Mouse (Mus musculus) urinary bladder, postnatal 25 days (tissue): ENCODE results near the gene Galnt4.

Experiments used
- DNase-seq: peaks from one replicate; pipeline ENCODE4 v3.0.0; 2022; ENCODE audit warnings: low spot score

The Galnt4 gene

GRCm38 (mm10) chr10:99107964-99108363 lies at the start of gene Galnt4:
Gene Galnt4, plus strand, starts transcription at chr10:99108159.
- DNase-seq, result peak; percentile 60

DNA sequence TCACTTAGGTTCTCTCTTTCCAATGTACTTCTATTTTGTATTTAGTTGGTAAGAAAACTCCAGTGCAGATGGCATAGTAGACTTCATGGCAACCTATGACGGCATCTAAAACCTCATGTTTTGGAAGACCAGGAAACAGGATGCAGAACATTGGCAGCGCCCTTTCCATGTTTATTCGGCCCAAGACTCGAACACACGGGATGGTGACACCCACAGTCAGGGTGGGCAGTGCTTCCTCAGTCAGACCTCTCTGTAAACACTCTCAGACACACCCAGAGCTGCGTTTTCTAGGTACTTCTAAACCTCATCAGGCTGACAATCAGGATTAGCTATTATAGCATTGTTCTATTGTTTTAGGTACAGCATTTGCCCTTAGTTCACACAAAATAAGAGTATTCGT lies 47.4 kb upstream of the Galnt4 start:
- no peak for DNase-seq

- no peak for DNase-seq
Measured at GRCm38 (mm10) chr10:99061418-99061817, 46.5 kb upstream of the Galnt4 start.

DNA sequence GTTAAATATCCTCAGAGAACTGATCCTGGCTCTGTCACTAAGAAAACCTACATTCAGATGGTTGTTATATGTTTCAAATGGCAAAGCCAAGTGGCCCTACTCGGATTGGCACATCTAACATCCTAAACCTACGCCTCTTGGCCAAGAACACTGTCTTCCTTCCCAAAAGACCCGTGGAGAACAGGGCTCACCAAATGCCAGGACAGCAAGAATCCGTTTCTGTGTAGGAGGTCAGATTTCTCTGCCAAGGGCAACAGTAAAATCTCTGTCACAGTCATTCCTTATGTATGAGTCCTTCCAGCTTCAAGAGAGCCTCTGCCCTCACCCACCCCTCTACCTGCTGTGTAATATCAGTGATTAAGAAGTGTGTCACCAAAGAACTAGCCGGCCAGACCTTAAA lies 45.4 kb upstream of the Galnt4 start:
- no peak for DNase-seq

DNA sequence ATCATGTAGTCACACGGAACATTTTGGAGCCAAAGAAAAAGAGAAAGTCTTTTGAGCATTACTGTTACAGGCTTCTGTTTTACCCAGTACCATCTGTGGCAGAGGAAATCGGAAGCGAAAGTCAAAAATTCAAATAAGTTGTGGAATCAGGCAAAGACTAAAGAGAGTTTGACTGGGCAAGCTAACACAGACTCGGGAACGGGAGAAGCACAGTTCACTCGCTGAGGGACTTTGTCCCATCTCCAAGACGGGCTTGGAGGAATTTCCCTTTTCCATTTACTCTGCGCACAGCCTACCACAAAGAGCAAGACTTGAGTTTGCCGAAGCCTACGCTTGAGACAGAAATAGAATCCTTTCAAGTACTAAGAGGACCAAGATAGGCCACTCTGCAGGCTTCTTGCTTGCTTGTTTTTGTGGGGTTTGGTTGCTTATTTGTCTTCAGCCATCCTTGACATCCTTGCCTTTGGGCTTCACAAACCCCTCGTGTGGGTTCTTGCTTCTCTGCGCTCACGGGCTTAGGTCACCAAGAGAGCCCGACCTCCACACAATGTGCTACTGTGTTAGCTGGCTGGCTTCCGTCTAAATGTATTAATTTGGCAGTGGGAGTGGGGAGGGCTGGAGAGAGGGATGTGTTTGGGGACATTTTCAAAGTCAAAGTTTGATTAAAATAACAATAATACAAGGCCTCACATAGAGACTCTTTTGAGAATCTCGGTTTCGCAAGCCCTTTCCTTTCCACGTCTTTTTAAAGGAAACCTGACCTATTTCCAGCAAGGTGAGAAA lies 31.7 kb upstream of the Galnt4 start:
- DNase-seq, result no peak

- no peak for DNase-seq
Measured at GRCm38 (mm10) chr10:99078621-99079020, 29.3 kb upstream of the Galnt4 start.

- DNase-seq, result no peak
Measured at GRCm38 (mm10) chr10:99081569-99081990, 26.4 kb upstream of the Galnt4 start.

DNA sequence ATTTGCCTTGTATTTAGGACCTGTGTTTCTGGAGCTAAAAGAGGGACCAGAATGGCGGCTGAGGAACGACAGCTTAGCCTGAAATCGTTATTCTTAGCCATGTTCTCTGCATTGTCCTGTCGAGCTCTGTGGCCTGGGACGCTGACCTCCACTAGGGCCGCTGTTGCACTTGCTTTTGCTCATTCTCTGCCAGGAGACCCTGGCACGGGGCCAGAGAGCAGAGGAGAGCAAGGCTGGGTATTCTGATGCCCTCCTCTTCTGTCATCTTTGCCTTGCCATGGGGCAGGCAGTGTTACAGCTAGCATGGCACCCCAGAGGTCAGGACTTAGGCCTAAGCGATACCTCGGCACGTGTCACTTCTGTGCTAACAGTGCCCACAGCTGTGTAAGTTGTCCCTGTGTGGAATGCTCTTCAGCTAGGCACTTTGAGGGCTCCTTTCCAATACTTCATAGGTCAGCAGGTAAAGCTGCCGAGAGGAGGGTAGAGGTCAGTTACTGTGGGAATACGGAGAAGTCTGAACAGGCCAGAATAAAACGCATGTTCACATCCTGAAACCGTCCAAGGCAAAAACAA lies 24.4 kb upstream of the Galnt4 start:
- no peak for DNase-seq

- DNase-seq, result peak; percentile 94
Measured at GRCm38 (mm10) chr10:99084397-99085239, 23.3 kb upstream of the Galnt4 start.

DNA sequence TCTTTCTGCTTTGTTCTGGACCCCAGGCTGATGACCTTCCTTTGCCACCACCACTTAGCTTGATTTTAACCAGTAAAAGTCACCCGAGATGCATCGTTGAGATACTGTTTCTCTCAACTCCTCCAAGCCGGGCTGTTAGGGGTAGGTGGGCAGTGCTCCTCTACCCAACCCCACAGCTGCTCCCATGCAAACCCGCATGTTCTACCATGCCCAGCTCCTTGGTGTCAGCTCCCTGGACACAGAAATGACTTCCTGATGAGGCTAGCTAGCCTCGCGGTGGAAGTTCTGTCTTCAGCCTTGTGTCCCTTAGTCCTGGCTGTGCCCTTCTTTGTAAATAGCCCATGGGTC lies 22.7 kb upstream of the Galnt4 start:
- no peak for DNase-seq

DNA sequence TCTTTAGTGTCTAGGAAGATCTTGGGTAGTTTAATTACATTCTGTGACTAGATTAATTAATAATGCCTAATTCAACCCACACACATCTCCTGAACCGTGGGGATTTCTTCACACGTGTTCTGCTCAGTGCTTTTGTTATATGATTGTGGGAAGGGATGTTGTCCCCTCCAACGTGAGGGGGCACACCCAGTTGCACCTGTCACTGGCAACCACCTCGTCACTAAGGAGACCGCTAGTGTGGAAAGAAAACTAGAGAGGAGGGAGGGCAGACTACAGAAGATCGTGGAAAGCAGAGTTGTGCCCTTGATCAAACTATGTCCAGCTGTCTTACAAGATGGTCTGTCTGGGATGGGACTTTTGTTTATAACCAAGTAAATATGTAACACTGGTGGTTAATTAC lies 21.9 kb upstream of the Galnt4 start:
- no peak for DNase-seq

- no peak for DNase-seq
Measured at GRCm38 (mm10) chr10:99089906-99090305, 18.1 kb upstream of the Galnt4 start.

DNA sequence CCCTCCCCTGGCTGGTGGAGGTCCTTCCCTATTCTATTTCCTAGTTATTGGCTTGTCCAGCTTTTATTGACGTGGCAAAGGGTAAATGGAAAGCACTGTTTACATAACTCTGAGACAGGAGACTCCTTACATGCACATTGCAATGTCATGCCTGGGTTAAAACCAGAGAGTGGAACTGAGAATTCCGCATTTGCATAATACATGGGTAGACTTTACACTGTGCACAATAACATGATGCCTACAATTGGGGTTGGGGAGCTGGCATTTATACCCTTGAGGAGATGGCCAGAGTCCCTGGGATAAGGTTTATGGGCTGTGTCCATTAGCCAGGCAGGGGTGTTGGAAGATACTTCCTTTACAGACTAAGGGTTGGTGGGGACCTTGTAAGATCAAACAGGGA lies 14.6 kb upstream of the Galnt4 start:
- DNase-seq, result no peak

DNA sequence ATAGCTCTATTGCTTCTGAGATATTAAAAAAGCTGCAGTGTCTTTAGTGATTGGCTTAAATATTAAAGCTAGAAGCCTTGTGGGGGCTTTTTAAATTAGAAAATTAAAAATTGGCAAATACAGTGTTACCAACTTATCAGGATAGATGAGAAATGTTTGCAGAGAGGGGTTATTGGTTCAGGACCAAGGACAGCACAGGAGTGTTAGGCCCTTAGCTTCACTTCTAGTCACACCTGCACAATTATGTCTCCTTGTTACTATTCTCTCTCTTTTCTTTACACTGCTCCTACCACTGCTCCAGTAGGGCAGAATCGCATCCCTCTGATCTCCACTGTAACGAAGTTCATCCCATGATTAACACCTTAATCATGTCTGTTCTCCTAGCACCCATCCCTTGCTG lies 12.8 kb upstream of the Galnt4 start:
- DNase-seq, result no peak

- DNase-seq, result peak; percentile 26
Measured at GRCm38 (mm10) chr10:99097374-99097773, 10.6 kb upstream of the Galnt4 start.

GRCm38 (mm10) chr10:99105522-99105921 lies 2.4 kb upstream of the Galnt4 start:
- DNase-seq, result no peak

- DNase-seq, result no peak
Measured at GRCm38 (mm10) chr10:99106311-99106702, 1.7 kb upstream of the Galnt4 start.

DNA sequence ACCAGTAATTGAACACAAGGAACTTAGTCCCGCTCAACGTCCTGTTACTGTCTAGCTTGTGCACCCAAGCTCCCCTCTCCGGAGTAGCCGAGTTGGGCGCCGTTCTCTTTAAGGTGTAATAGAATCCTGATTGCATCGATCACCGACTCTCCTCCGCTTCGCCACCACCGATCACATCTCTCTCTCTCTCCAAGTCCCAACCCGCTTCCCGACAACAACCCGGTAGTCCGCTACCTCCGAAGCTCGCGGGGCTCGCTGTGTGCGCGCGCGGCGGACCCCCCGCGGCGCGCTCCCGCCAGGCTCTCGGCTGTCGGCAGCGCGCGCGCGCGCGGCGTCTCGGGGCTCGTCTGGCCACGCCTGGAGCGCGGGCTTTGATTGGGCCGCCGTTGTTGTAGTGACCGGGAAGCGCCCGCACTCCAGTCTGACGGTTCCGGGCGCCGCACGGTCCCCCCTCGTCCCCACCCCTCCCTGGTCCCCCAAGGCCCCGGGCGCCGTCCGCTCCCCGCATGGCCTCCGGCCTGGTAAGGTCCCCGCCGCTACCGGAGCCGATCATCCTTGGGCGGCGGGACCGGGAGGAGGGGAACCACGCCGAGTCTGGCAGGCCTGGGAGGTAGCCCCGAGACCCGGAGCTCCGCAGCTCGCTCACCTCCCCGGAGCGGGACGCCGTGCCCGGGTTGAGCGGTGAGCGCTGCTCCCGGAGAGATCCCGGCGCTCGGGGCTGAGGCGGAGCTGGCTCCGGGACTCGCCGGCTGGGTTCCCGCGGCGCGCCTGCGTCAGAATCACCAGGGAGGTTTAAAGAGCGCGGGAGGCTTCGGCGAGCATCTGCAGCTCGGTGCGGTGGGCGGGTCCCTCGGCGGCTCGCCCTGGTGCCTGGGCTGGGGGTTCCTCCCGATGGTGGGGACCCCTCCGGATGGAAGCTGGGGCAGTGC lies 992 bp upstream of the Galnt4 start, which contains the start of gene Poc1b:
Gene Poc1b, plus strand, starts transcription at position 334 of the 929 bp plus-strand sequence.
- peak; percentile 77 for DNase-seq

GRCm38 (mm10) chr10:99108431-99108982 lies 548 bp downstream of the Galnt4 start:
- no peak for DNase-seq

- no peak for DNase-seq
Measured at GRCm38 (mm10) chr10:99113533-99113932, 5.6 kb downstream of the Galnt4 start.

DNA sequence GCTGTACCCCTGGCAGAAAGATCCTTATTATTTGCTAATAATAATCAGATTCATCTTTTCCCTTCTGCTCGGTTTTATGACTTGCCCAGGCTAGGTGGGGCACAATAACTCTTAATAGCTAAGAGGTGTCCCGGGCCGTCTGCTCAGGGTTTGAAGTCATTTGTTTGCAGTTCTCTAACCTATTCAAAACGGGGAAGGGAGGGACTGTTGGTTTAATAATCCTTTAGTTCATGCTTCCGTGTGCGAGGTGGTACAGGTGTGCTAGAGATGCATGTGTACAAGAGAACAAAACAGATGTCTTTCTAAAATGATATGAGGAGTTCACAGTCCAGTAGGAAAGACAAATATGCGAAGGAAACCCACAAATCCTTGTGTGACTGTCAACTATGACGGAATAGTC lies 6.3 kb downstream of the Galnt4 start:
- DNase-seq, result no peak
